Mouse (Mus musculus) ES-E14 (cell line): ENCODE measurements at regions not wholly inside any gene's neighbourhood (a gene's known extent, or its start where the extent isn't known, plus 50 kb on each side); places are given as distances from the start of the nearest gene placed in this dataset.

ENCODE experiments used
- DNase-seq: peaks from one replicate; pipeline ENCODE4 v3.0.0-alpha.2; 2013; ENCODE audit warnings: low read depth, low spot score
- H3K27ac ChIP-seq: 2 replicates; pipeline ENCODE4 v1.5.1; 2012; ENCODE audit warnings: low read depth, mild to moderate bottlenecking, low read length, moderate library complexity, mixed read lengths; ENCODE audit not compliant: poor library complexity, insufficient read depth, severe bottlenecking
- H3K36me3 ChIP-seq: 2 replicates; pipeline ENCODE4 v1.6.1; 2012; ENCODE audit warnings: mild to moderate bottlenecking, low read length, moderate library complexity, mixed read lengths; ENCODE audit not compliant: control insufficient read depth, poor library complexity, insufficient read depth, severe bottlenecking
- H3K4me1 ChIP-seq, 2 experiments: fragments of 150-350 bp in 1 of 2; sonication (generic) in 1 of 2; 2 replicates each; pipeline ENCODE4 v1.6.1; 2012; ENCODE audit warnings: low read length in 2 of 2, mild to moderate bottlenecking in 1 of 2, mixed read lengths in 1 of 2; ENCODE audit not compliant: control insufficient read depth in 2 of 2, insufficient read depth in 2 of 2, poor library complexity in 1 of 2
- H3K4me3 ChIP-seq, 2 experiments: fragments of 150-350 bp in 1 of 2; sonication (generic) in 1 of 2; 2 replicates each; pipeline ENCODE4 v1.5.1; 2012; ENCODE audit warnings: low read length in 2 of 2, low read depth in 1 of 2, mild to moderate bottlenecking in 1 of 2, mixed read lengths in 1 of 2; ENCODE audit not compliant: insufficient read depth in 1 of 2, poor library complexity in 1 of 2, severe bottlenecking in 1 of 2
- H3K9ac ChIP-seq: 2 replicates; pipeline ENCODE4 v1.6.1; 2012; ENCODE audit warnings: low read depth, mild to moderate bottlenecking, low read length, mixed read lengths; ENCODE audit not compliant: poor library complexity, insufficient read depth, severe bottlenecking
- H3K9me3 ChIP-seq: fragments of 150-350 bp; sonication (generic); 2 replicates; pipeline ENCODE4 v1.6.1; 2012; ENCODE audit warnings: low read depth, mild to moderate bottlenecking, low read length; ENCODE audit not compliant: control insufficient read depth, insufficient read depth
- CHD2 ChIP-seq: IDR thresholded peaks from 2 replicates; pipeline ENCODE4 v1.6.1; 2014; ENCODE audit warnings: mild to moderate bottlenecking, low read depth, low read length, inconsistent platforms
- HCFC1 ChIP-seq: IDR thresholded peaks from 2 replicates; pipeline ENCODE4 v1.6.1; 2012; ENCODE audit warnings: low read length, inconsistent platforms, borderline replicate concordance; ENCODE audit not compliant: insufficient read depth
- MAFK ChIP-seq: IDR thresholded peaks from 2 replicates; pipeline ENCODE4 v1.6.1; 2014; ENCODE audit warnings: mild to moderate bottlenecking, low read depth, low read length, inconsistent platforms; ENCODE audit not compliant: insufficient read depth
- ZC3H11A ChIP-seq: IDR thresholded peaks from 2 replicates; pipeline ENCODE4 v1.6.1; 2012; ENCODE audit warnings: low read depth, mild to moderate bottlenecking, inconsistent platforms, low read length, borderline replicate concordance
- ZNF384 ChIP-seq: IDR thresholded peaks from 2 replicates; pipeline ENCODE4 v1.6.1; 2012; ENCODE audit warnings: low read depth, low read length, inconsistent platforms
- in situ Hi-C, 2 experiments: fragments of 600-800 bp; cut with MboI; formaldehyde crosslinking; loops; one replicate each; pipeline ENCODE4 v1.15.1; 2025; ENCODE audit warnings: low sequenced_read_pairs in 2 of 2, inconsistent platforms in 1 of 2; ENCODE audit not compliant: unreplicated experiment in 2 of 2

GRCm38 (mm10) chr7:83035190-83035589 is 168.1 kb downstream of the Mex3b start:
- in situ Hi-C loops: no loop called here
- H3K4me1 ChIP-seq: peaks cover 0 to 4% of the 10 kb centered on the region in 2 experiments; a peak in 1 of 4 replicates
- TF ChIP-seq ZNF384 (no peak), HCFC1 (no peak), MAFK (no peak), CHD2 (no peak), ZC3H11A (no peak)
- DNase-seq: no peak
- no peaks in the 10 kb centered on the region for H3K9me3 ChIP-seq
- H3K4me3 ChIP-seq: no peak overlapping the region
- no peak overlapping the region for H3K27ac ChIP-seq
- H3K9ac ChIP-seq: no peak overlapping the region
- no peaks in the 10 kb centered on the region for H3K36me3 ChIP-seq

- Histone ChIP-seq H3K4me3 (no peak overlapping the region), H3K9ac (no peak overlapping the region), H3K36me3 (no peaks in the 10 kb centered on the region), H3K9me3 (no peaks in the 10 kb centered on the region), H3K27ac (no peak overlapping the region), H3K4me1 (peaks cover 0 to 4% of the 10 kb centered on the region in 2 experiments; a peak in 1 of 4 replicates)
- DNase-seq: no peak
- in situ Hi-C loops: no loop called here
- no peak for TF ChIP-seq ZNF384
- TF ChIP-seq CHD2: no peak
- TF ChIP-seq MAFK: no peak
- TF ChIP-seq HCFC1: no peak
- TF ChIP-seq ZC3H11A: no peak
Observed at GRCm38 (mm10) chr7:83036397-83036796, 169.3 kb downstream of the Mex3b start.

- in situ Hi-C loops: no loop called here
- H3K9ac ChIP-seq: no peak overlapping the region
- TF ChIP-seq MAFK (no peak), HCFC1 (no peak), CHD2 (no peak), ZNF384 (no peak), ZC3H11A (no peak)
- H3K27ac ChIP-seq: no peak overlapping the region
- no peak for DNase-seq
- no peaks in the 10 kb centered on the region for H3K9me3 ChIP-seq
- no peak overlapping the region for H3K4me3 ChIP-seq
- no peaks in the 10 kb centered on the region for H3K36me3 ChIP-seq
- H3K4me1 ChIP-seq: peaks cover 0 to 4% of the 10 kb centered on the region in 2 experiments; a peak in 1 of 4 replicates
Observed at GRCm38 (mm10) chr7:83037100-83037499, 170.0 kb downstream of the Mex3b start.

- in situ Hi-C loops: no loop called here
- peaks cover 0 to 4% of the 10 kb centered on the region in 2 experiments; a peak in 1 of 4 replicates for H3K4me1 ChIP-seq
- TF ChIP-seq ZC3H11A: no peak
- TF ChIP-seq ZNF384: no peak
- no peak for TF ChIP-seq HCFC1
- no peak for TF ChIP-seq MAFK
- no peak for TF ChIP-seq CHD2
Observed at GRCm38 (mm10) chr7:83037714-83038113, 170.6 kb downstream of the Mex3b start.

GRCm38 (mm10) chr7:83043746-83044145 is 176.6 kb downstream of the Mex3b start:
- in situ Hi-C loops: no loop called here
- TF ChIP-seq ZC3H11A: no peak
- TF ChIP-seq MAFK: no peak
- no peak for TF ChIP-seq HCFC1
- TF ChIP-seq CHD2: no peak
- TF ChIP-seq ZNF384: no peak

More at GRCm38 (mm10) chr7:83037714-83038113, 170.6 kb downstream of the Mex3b start:
- H3K36me3 ChIP-seq: no peaks in the 10 kb centered on the region
- no peak overlapping the region for H3K27ac ChIP-seq
- DNase-seq: no peak
- H3K9ac ChIP-seq: no peak overlapping the region
- no peaks in the 10 kb centered on the region for H3K9me3 ChIP-seq
- no peak overlapping the region for H3K4me3 ChIP-seq

More at GRCm38 (mm10) chr7:83043746-83044145, 176.6 kb downstream of the Mex3b start:
- H3K4me1 ChIP-seq: no peaks in the 10 kb centered on the region
- H3K9me3 ChIP-seq: no peaks in the 10 kb centered on the region
- H3K27ac ChIP-seq: no peak overlapping the region
- no peaks in the 10 kb centered on the region for H3K36me3 ChIP-seq
- no peak overlapping the region for H3K9ac ChIP-seq
- no peak for DNase-seq
- no peak overlapping the region for H3K4me3 ChIP-seq
